Mouse (Mus musculus) heart, embryonic 11.5 days (tissue): ENCODE data around the gene Gm28051. TPM values are rescaled to one million over a fixed set of nuclear protein-coding genes. Genes with fewer than 3 reads are reported as not detected.

ENCODE experiments used
- ATAC-seq: fragments of 200-750 bp; cut with Nextera tagmentation; replicated peaks from 2 replicates; pipeline ENCODE4 v1.8.0; 2017; ENCODE audit warnings: moderate library complexity; ENCODE audit not compliant: insufficient number of reproducible peaks, low FRiP score, low TSS enrichment
- H3K27ac ChIP-seq: fragments of 300-500 bp; sonication (generic); 2 replicates; pipeline ENCODE4 v1.5.1; 2014; ENCODE audit warnings: mild to moderate bottlenecking, low read depth, low read length
- H3K27me3 ChIP-seq: fragments of 300-500 bp; sonication (generic); 2 replicates; pipeline ENCODE4 v1.6.1; 2014; ENCODE audit warnings: mild to moderate bottlenecking, low read length, mixed read lengths; ENCODE audit not compliant: control insufficient read depth, insufficient read depth
- H3K36me3 ChIP-seq: fragments of 300-500 bp; sonication (generic); 2 replicates; pipeline ENCODE4 v1.6.1; 2014; ENCODE audit warnings: mild to moderate bottlenecking, low read length, moderate library complexity, mixed read lengths; ENCODE audit not compliant: control insufficient read depth, insufficient read depth
- H3K4me1 ChIP-seq: fragments of 300-500 bp; sonication (generic); 2 replicates; pipeline ENCODE4 v1.6.1; 2014; ENCODE audit warnings: low read length; ENCODE audit not compliant: control insufficient read depth, insufficient read depth
- H3K4me2 ChIP-seq: fragments of 300-500 bp; sonication (generic); 2 replicates; pipeline ENCODE4 v1.6.1; 2014; ENCODE audit warnings: mild to moderate bottlenecking, moderate library complexity
- H3K4me3 ChIP-seq: fragments of 300-500 bp; sonication (generic); 2 replicates; pipeline ENCODE4 v1.5.1; 2014; ENCODE audit warnings: low read depth, low read length
- H3K9ac ChIP-seq: fragments of 300-500 bp; sonication (generic); 2 replicates; pipeline ENCODE4 v1.6.1; 2014; ENCODE audit warnings: mild to moderate bottlenecking, low read depth, low read length, moderate library complexity
- H3K9me3 ChIP-seq: fragments of 300-500 bp; sonication (generic); replicated peaks from 2 replicates; pipeline ENCODE4 v1.6.1; 2016; ENCODE audit warnings: low read length; ENCODE audit not compliant: control insufficient read depth
- WGBS: fragments of 180-500 bp; shearing (Covaris S2); extraction: QIAGEN DNeasy Blood & Tissue Kit; methylation state at CpG from one replicate; pipeline ENCODE4 v1.1.7; 2014; ENCODE audit not compliant: insufficient replicate concordance; 5-methylcytosine and 5-hydroxymethylcytosine counted together
- polyA plus RNA-seq: library from polyadenylated mRNA; unstranded; fragments of >200 nt; fragmentation: Nextera tagmentation; extraction: Ambion mirVana; gene quantifications from 2 replicates; pipeline ENCODE4 v1.2.1, GENCODE M21; 2014

Gm28051 gene
- polyA plus RNA-seq, 1 experiment from 2014 or later: not detected

DNA sequence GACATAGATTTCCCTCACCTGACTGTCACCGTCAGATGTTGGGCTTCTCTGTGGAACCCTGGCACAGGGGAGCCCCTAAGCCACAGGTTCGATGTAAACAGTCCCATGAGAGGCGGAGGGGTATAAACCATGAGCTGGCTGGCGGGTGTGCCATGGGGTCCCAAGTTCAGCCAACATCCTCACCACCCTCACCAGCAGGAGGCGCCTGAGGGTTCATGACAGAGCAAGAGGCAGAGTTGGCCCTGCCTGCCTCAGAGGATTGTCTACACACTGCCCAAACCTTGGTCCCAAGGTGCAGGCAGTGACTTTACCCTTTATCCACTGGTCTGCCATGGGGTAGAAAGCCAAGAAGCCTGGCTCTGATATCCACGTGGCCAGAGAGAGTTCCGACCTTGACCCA is 76.0 kb downstream of the Gm28051 start:
- 64% methylated on average over 7 of the region's 7 CpGs for WGBS
- no peak overlapping the region for H3K27ac ChIP-seq
- H3K27me3 ChIP-seq: no peaks in the 10 kb centered on the region
- H3K4me2 ChIP-seq: no peak overlapping the region
- no peak overlapping the region for H3K4me3 ChIP-seq
- ATAC-seq: no peak
- H3K4me1 ChIP-seq: peaks cover 12% of the 10 kb centered on the region
- H3K9me3 ChIP-seq: no peaks in the 10 kb centered on the region
- H3K9ac ChIP-seq: no peak overlapping the region
- H3K36me3 ChIP-seq: no peaks in the 10 kb centered on the region

GRCm38 (mm10) chr12:102678820-102679219 is 78.7 kb downstream of the Gm28051 start:
- H3K4me3 ChIP-seq: no peak overlapping the region
- H3K4me2 ChIP-seq: no peak overlapping the region
- no peaks in the 10 kb centered on the region for H3K36me3 ChIP-seq
- H3K27me3 ChIP-seq: no peaks in the 10 kb centered on the region
- H3K9me3 ChIP-seq: no peaks in the 10 kb centered on the region
- WGBS: 68% methylated on average over 6 of the region's 6 CpGs
- H3K9ac ChIP-seq: no peak overlapping the region
- H3K27ac ChIP-seq: no peak overlapping the region
- H3K4me1 ChIP-seq: peaks cover 6% of the 10 kb centered on the region
- ATAC-seq: no peak

DNA sequence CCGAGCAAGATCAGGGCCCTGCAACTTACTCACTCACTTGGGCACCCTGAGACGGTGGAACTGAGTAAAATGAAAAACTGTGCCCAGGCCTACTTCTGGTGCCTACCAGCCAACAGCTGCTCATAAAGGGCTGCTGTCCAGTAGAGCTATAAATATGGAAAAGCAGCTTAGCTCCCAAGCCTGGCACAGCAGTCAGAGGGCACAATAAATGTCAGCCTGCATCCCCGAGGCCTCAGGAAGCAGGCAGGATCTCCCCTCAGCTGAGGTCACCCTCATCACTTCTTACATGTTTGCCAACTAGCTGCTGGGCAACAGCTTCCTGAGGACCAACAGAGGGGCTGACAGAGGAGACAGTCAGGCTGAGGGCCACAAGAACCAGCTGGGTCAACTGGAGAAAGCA is 80.5 kb downstream of the Gm28051 start:
- Histone ChIP-seq H3K9me3 (no peaks in the 10 kb centered on the region), H3K27me3 (no peaks in the 10 kb centered on the region), H3K36me3 (no peaks in the 10 kb centered on the region), H3K9ac (no peak overlapping the region), H3K4me1 (peaks cover 3% of the 10 kb centered on the region), H3K27ac (no peak overlapping the region), H3K4me3 (no peak overlapping the region), H3K4me2 (no peak overlapping the region)
- 78% methylated on average over 3 of the region's 3 CpGs for WGBS
- no peak for ATAC-seq

DNA sequence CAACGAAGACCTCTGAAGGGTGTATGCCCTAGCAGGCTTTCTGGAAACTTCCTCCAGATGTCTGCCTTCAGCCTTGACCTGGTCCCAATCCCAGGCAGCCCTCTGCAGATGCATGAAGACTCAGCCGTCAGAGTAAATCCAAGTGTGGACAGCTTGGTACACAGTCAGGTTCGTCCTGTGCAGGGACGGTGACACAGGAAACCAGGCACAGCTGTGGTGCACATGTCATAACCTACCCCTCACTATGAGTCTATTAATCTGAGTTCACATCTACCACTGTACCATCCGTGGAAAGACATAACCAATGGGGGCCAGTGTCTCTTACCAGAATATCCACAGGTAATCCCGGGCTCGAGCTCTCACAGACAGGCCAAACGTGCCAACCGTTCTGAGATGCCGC is 83.0 kb downstream of the Gm28051 start:
- Histone ChIP-seq H3K27ac (no peak overlapping the region), H3K9me3 (no peaks in the 10 kb centered on the region), H3K4me1 (no peaks in the 10 kb centered on the region), H3K4me3 (no peak overlapping the region), H3K4me2 (no peak overlapping the region), H3K36me3 (no peaks in the 10 kb centered on the region), H3K27me3 (no peaks in the 10 kb centered on the region), H3K9ac (no peak overlapping the region)
- ATAC-seq: no peak; the same call in 1 of the 2 replicates
- 82% methylated on average over 10 of the region's 10 CpGs for WGBS

DNA sequence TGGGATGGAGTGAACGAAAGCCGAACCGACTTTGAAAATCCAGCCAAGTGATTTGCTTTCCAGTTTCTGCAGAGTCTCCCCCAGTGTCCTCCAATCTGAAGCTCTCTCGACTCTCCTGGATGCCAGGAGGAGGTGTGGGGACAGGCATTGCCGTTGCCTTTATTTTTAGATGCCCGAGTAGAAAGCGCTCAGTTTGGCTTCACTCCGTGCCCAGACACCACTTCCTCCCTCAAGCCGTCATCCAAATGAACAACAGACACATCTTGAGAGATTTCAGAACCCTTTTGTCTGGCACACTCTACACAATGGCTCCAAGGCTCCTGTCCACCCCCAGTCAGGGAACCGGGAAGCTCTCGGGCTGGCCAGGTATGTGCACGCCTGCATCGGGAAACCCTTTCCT is 83.4 kb downstream of the Gm28051 start:
- H3K9me3 ChIP-seq: no peaks in the 10 kb centered on the region
- 75% methylated on average over 13 of the region's 13 CpGs for WGBS
- no peak for ATAC-seq
- H3K27me3 ChIP-seq: no peaks in the 10 kb centered on the region
- H3K27ac ChIP-seq: no peak overlapping the region
- no peaks in the 10 kb centered on the region for H3K4me1 ChIP-seq
- H3K36me3 ChIP-seq: no peaks in the 10 kb centered on the region
- no peak overlapping the region for H3K4me2 ChIP-seq
- no peak overlapping the region for H3K4me3 ChIP-seq
- H3K9ac ChIP-seq: no peak overlapping the region

- Histone ChIP-seq H3K36me3 (no peaks in the 10 kb centered on the region), H3K9ac (no peak overlapping the region), H3K27ac (no peak overlapping the region), H3K9me3 (no peaks in the 10 kb centered on the region), H3K4me2 (no peak overlapping the region), H3K4me3 (no peak overlapping the region), H3K4me1 (no peaks in the 10 kb centered on the region), H3K27me3 (no peaks in the 10 kb centered on the region)
- 75% methylated on average over 20 of the region's 20 CpGs for WGBS
- ATAC-seq: no peak
Observed at GRCm38 (mm10) chr12:102672857-102673839, 84.4 kb downstream of the Gm28051 start.

DNA sequence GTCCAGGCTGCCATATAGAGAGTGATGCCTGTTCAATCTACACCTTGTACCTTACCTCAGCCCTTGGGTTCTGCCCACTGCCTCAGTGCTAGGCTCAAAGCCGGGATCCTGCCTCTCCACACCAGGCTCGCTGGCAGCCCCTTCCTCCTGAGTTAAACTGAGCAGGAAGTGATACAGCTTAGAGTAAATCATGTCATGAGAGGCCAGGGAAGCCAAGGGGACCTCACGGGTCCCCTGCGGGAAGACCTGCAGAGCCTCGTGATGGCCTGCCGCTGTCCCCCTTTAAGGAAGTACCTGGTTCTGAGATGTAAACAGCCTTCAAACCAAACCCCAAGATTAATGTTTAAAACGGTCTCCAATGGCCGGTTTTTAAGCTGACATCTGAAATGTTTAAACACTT is 85.4 kb downstream of the Gm28051 start:
- WGBS: 64% methylated on average over 8 of the region's 8 CpGs
- Histone ChIP-seq H3K27me3 (no peaks in the 10 kb centered on the region), H3K4me2 (no peak overlapping the region), H3K4me3 (no peak overlapping the region), H3K27ac (no peak overlapping the region), H3K9me3 (no peaks in the 10 kb centered on the region), H3K9ac (no peak overlapping the region), H3K36me3 (no peaks in the 10 kb centered on the region), H3K4me1 (no peaks in the 10 kb centered on the region)
- no peak for ATAC-seq

DNA sequence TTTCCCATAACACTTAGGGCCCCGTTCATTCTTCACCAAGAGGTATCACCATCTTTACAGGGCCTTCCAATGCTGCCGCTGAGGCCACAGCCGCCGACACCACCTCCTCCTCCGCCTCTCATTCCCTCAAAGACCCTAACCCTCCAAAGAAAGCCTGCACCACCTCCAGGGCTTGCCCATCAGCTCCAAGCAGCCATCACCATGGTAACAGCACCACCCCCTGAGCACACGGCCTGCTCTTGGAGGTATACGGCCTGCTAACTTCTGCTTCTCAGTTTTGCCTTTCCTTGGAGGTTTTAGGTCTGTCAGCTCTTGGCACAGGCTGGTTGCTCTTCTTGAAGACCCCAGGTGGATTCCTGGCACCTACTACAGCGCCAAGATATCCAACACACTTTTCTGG is 86.7 kb downstream of the Gm28051 start:
- ATAC-seq: no peak
- no peaks in the 10 kb centered on the region for H3K27me3 ChIP-seq
- no peak overlapping the region for H3K4me2 ChIP-seq
- no peaks in the 10 kb centered on the region for H3K9me3 ChIP-seq
- H3K27ac ChIP-seq: no peak overlapping the region
- WGBS: 72% methylated on average over 8 of the region's 8 CpGs
- H3K36me3 ChIP-seq: no peaks in the 10 kb centered on the region
- H3K4me3 ChIP-seq: no peak overlapping the region
- no peak overlapping the region for H3K9ac ChIP-seq
- no peaks in the 10 kb centered on the region for H3K4me1 ChIP-seq
